Mouse (Mus musculus) embryo, embryonic 11 days (tissue): Measurements from ENCODE around the gene Snta1.

Experiments used
- DNase-seq: peaks from one replicate; pipeline ENCODE4 v3.0.0-alpha.2; 2015

Snta1 gene

GRCm38 (mm10) chr2:154420942-154421731 is 13.2 kb upstream of the Snta1 start:
- DNase-seq = peak; percentile 79

- no peak for DNase-seq
Observed at GRCm38 (mm10) chr2:154419631-154420515, 12.0 kb upstream of the Snta1 start.

GRCm38 (mm10) chr2:154418001-154418400 is 10.1 kb upstream of the Snta1 start:
- DNase-seq = no peak

- DNase-seq = peak; percentile 81
Observed at GRCm38 (mm10) chr2:154417107-154417506, 9.2 kb upstream of the Snta1 start.

- peak; percentile 69 for DNase-seq
Observed at GRCm38 (mm10) chr2:154412018-154412666, 4.2 kb upstream of the Snta1 start.

DNA sequence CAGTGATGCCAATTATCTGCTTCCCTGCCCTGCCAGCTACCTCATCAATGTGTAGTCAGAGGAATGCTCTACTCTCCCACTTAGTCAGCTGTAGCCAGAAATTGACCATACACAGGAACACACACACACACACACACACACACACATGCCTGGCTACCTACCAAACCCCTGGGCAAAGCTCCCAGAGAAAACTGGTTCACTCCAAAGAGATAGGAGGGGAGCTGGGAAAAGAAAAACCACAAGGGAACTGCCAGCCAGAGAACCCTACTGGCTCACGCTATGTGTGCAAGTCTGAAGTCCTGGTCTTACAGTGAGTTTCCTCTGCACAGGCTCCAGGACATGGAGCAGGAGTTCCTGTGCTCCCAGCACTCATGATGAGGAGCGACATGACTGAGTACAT is 2.5 kb upstream of the Snta1 start:
- no peak for DNase-seq

GRCm38 (mm10) chr2:154407063-154407642 is 746 bp downstream of the Snta1 start:
- no peak for DNase-seq

- DNase-seq = no peak
Observed at GRCm38 (mm10) chr2:154405447-154405994, 2.4 kb downstream of the Snta1 start.

DNA sequence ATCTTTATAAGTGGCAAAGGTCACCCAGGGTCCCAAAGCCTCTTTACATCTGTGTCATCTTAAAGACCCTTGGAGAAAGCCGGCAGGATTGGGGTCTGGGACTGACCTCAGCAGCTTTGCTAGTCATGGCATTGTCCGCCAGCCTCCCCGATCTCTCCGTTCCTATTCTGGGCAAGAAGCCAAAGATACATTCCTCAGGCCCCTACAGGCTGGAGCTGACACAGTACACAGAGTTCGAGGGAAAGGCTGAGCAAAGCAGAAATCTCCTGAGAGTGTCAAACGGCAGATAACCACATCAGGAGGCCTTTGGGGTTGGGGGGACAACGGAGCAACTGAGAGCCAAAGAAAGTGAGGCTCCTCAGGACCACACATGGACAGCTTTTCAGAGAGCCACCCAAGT is 5.1 kb downstream of the Snta1 start:
- DNase-seq = peak; percentile 57

DNA sequence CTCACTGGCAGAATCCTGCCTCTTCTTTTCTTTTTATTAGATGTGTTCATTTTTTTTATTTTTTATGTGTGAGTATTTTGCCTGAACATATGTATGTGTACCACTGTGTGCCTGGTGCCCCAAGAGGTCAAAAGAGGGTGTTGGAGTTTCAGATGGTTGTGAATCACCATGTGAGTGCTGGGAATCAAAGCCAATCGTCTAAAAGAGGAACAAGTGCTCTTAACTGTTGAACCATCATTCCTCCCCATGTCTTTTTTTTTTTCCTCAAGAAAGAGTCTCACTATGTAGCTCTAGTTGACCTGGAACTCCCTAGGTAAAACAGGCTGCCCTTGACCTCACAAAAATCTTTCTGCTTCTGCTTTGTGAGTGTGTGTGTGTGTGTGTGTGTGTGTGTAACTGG is 5.9 kb downstream of the Snta1 start:
- no peak for DNase-seq

DNA sequence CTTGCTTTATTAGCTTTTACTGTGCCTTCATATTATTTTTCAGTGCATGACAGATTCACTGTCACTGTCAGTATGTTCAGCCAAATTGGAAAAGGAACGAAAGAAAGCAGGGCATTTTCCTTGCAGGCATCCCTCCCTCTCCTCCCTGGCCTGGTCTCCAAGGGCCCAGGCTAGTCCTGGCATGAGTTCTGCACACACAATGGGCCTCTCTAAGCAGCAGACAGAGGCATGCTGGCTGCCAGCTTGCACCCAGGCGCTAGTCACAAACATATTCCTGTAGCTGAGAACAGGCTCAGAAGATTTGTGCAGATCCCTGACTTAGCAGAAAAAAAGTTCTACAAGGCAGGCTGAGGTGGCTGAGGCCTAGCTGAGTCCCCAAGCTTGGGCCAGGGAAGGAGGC is 8.6 kb downstream of the Snta1 start:
- DNase-seq = no peak

DNA sequence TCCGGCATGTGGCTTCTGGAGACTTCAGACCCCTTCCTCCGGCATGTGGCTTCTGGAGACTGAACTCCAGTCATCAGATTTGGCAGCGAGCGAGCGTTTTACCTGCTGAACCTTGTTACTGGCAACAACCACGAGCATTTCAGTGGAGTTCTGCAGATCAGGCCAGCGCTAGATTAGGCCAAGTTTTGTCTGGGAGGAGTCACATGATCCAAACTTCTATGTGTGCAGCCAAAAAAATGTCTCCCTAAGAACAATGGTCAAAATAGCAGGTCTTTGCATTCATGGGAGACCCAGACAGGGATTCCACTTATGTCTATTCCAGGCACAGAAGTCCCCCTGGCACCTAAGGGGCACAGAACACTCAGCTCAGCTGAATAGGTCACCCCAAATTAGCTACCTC is 9.6 kb downstream of the Snta1 start:
- no peak for DNase-seq

- no peak for DNase-seq
Observed at GRCm38 (mm10) chr2:154396529-154396928, 11.4 kb downstream of the Snta1 start.

DNA sequence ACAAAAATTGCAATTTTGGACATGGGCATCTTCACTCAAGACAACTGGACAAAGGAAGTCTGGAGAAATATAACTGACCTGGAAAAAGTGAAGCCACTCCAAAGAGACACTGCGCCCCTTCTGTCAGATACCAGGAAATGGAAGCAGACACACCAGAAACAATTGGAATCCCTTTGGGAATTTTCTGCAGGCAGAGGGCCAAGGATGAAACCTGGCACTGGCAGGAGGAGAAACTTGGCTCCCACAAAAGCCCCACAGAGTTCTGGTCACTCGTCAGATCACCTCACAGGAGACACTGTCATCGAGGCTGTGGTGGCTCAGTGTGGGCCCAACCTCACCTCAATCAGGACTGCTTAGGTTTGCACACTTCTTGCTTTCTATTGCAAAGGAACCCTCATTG is 13.3 kb downstream of the Snta1 start:
- no peak for DNase-seq

DNA sequence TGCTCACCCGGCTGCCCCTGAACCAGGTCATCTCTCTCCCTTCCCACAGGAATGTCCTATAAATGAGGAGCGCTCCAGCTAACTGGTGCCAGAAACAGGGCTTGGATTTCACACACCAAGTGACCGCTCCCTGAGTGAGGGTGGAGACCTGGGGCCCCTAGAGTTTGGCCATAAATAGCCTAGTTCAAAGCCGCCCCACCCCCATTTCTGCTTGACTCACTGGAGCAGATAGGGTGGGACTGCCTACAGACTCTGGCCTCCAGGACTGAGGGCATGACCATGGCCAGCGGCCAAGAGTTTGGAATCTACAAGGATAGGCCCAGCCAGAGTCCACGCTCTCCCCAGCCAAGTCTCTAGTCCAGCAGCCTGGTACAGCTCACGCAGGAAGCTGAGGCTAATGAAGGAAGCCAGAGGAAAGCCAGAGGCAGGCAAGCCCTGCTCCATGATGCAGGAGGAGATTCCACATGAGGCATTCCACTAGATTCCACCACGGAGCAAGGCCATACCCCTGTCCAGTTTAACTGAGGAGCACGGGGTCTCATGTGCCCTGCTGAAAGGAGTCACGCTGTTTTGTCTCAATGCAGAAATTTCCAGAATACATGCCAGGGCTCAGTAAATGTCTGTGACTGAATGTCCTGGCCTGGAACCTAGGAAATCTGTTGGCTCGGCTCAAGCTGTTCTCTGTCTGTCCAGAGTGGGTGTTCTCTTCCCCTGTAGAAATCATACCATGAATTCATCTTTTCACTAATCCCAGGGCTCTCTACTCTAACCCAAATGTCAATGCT is 17.5 kb downstream of the Snta1 start:
- no peak for DNase-seq

DNA sequence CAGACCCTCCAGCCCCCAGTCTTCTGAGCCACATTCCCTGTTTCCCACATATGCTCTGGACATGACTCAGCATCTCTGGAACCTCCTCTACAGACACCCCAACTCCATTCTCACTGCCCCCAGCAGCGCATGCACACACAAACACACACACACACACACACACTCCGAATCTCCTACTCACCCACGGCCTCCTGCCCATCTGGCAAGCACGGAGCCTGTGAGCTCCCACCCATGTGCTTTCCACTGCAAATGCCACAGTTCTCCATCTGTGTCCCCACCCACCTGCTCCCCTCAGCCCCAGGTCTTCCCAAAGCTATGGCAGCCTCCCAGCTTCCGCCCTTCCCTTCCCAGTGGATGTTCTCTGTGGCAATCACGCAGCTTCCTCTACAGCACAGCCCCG is 28.8 kb downstream of the Snta1 start:
- no peak for DNase-seq

GRCm38 (mm10) chr2:154374807-154375601 is 32.9 kb downstream of the Snta1 start:
- DNase-seq = no peak

- DNase-seq = peak; percentile 67
Observed at GRCm38 (mm10) chr2:154373961-154374632, 33.8 kb downstream of the Snta1 start.

DNA sequence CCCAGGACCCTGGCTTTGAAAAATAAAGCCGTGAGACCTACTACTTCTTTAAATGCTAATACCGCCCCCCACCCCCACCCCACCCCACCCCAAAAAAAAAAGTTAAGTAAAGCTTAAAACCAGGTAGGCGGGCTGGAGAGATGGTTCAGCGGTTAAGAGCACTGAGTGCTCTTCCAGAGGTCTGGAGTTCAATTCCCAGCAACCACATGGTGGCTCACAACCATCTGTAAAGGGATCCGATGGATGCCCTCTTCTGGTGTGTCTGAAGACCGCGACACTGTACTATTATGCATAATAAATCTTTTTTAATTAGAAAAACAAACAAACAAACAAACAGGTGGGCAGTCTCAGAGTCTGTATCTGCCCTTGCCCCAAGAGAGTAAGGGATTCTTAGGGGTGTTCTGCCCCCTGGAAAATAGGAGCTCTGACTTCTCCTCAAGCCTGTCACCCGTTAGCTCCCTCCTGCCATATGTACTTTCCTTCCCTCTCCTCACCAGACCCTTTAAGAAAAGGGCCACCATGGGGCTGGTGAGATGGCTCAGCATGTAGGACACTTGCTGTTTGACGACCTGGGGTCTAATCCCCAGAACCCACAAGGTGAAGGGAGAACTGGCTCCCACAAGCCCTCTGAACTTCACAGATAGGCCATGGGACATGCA is 34.9 kb downstream of the Snta1 start, which contains the start of gene Cdk5rap1:
Cdk5rap1 (minus strand) TSS at position 169 of the 659 bp plus-strand sequence.
- no peak for DNase-seq
